Mouse (Mus musculus) layer of hippocampus, adult 18-20 months (tissue): Measurements from ENCODE around the gene Slc22a8. TPM values are rescaled to one million over a fixed set of nuclear protein-coding genes. Genes with fewer than 3 reads are reported as not detected.

ENCODE experiments used
- total RNA-seq, 2 experiments: library from RNA; stranded (reverse); gene quantifications; 2 replicates each; pipeline ENCODE4 v1.2.3; 2021

The Slc22a8 gene
- total RNA-seq, 2 experiments from 2014 or later, result 6.3 to 6.9 TPM

Other genes with a start within 250 kb of the Slc22a8 start
- gene Slc22a30, start 186.1 kb upstream of the Slc22a8 start, total RNA-seq, result not detected
- 1 to 10 TPM; 1.6 to 2.1 TPM for gene Slc22a6, start 26.8 kb downstream of the Slc22a8 start, total RNA-seq
- gene Chrm1, start 72.5 kb downstream of the Slc22a8 start, total RNA-seq, result 100 to 1,000 TPM; 178 to 184 TPM
- 100 to 1,000 TPM; 145 to 153 TPM for gene Slc3a2, start 132.1 kb downstream of the Slc22a8 start, total RNA-seq
- gene Wdr74, start 144.6 kb downstream of the Slc22a8 start, total RNA-seq, result 10 to 100 TPM; 53.0 to 55.2 TPM
- 1 to 10 TPM; 1.9 to 2.1 TPM for gene 1700092M07Rik, start 149.5 kb downstream of the Slc22a8 start, total RNA-seq
- 10 to 100 TPM; 59.5 to 63.6 TPM for gene Stx5a, start 150.2 kb downstream of the Slc22a8 start, total RNA-seq
- gene Nxf1, start 165.8 kb downstream of the Slc22a8 start, total RNA-seq, result 10 to 100 TPM; 94.5 to 95.3 TPM
- gene Tmem223, start 179.7 kb downstream of the Slc22a8 start, total RNA-seq, result 10 to 100 TPM; 69.1 to 74.4 TPM
- 1 to 10 TPM; 8.6 to 9.6 TPM for gene Tmem179b, start 183.2 kb downstream of the Slc22a8 start, total RNA-seq
- gene Taf6l, start 195.2 kb downstream of the Slc22a8 start, total RNA-seq, result 10 to 100 TPM; 12.8 to 13.8 TPM
- gene Polr2g, start 207.3 kb downstream of the Slc22a8 start, total RNA-seq, result 100 to 1,000 TPM; 106 to 111 TPM
- 1 to 10 TPM; 6.7 to 7.0 TPM for gene Zbtb3, start 211.3 kb downstream of the Slc22a8 start, total RNA-seq
- gene Ttc9c, start 228.1 kb downstream of the Slc22a8 start, total RNA-seq, result 10 to 100 TPM; 39.9 to 41.1 TPM
- 100 to 1,000 TPM; 120 to 125 TPM for gene Hnrnpul2, start 228.8 kb downstream of the Slc22a8 start, total RNA-seq
- not detected for gene AC129217.1, start 238.5 kb downstream of the Slc22a8 start, total RNA-seq
- 10 to 100 TPM; 94.8 to 97.6 TPM for gene Bscl2, start 246.2 kb downstream of the Slc22a8 start, total RNA-seq
- gene Gng3, start 247.9 kb downstream of the Slc22a8 start, total RNA-seq, result 100 to 1,000 TPM; 153 TPM